Mouse (Mus musculus) cortical plate, adult 2 months (tissue): ENCODE data around the gene Gm36864.
"Not testable (repeated sequence)": the region's sequence is repeated elsewhere in the genome, so short reads cannot be mapped to it uniquely, and the experiment has no call there.

Experiments
- CTCF ChIP-seq: fragments of 200-500 bp; IDR thresholded peaks from 2 replicates; pipeline ENCODE4 v1.5.1; 2011; ENCODE audit warnings: mild to moderate bottlenecking, control low read depth, low read length; ENCODE audit not compliant: insufficient read depth; ENCODE audit errors: extremely low read depth
- POLR2A ChIP-seq: fragments of 200-500 bp; IDR thresholded peaks from 2 replicates; pipeline ENCODE4 v1.6.1; 2011; ENCODE audit warnings: mild to moderate bottlenecking, low read length, control low read depth; ENCODE audit not compliant: insufficient read depth; ENCODE audit errors: extremely low read depth

DNA sequence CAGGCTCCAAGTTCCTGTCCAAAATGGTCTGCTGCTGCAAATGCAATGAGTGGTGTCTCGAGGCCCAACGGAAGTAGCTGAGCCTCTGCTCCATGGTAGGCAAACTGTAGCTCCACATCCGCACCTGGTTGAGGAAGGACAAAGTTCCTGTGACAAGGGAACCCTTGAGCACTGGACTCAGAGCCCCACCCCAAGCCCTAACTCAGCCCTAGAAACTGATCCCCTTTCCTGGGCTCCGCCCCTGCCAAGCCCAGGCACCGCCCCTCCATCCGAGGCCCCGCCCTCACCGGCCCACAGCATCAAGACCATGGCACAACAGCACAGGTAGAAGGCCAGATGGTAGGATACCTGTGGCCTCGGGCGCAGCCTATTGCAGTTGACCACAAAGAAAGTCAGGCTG lies 14.4 kb upstream of the Gm36864 start:
- not testable (repeated sequence) for TF ChIP-seq CTCF, POLR2A
